Mouse (Mus musculus) WW6 (cell line): Measurements from ENCODE around the gene Rgs10.
"Not testable (repeated sequence)": the region's sequence is repeated elsewhere in the genome, so short reads cannot be mapped to it uniquely, and the experiment has no call there.

Source experiments
- DNase-seq: peaks from one replicate; pipeline ENCODE4 v3.0.0-alpha.2; 2013; ENCODE audit warnings: low read depth, low spot score

Gene Rgs10

DNA sequence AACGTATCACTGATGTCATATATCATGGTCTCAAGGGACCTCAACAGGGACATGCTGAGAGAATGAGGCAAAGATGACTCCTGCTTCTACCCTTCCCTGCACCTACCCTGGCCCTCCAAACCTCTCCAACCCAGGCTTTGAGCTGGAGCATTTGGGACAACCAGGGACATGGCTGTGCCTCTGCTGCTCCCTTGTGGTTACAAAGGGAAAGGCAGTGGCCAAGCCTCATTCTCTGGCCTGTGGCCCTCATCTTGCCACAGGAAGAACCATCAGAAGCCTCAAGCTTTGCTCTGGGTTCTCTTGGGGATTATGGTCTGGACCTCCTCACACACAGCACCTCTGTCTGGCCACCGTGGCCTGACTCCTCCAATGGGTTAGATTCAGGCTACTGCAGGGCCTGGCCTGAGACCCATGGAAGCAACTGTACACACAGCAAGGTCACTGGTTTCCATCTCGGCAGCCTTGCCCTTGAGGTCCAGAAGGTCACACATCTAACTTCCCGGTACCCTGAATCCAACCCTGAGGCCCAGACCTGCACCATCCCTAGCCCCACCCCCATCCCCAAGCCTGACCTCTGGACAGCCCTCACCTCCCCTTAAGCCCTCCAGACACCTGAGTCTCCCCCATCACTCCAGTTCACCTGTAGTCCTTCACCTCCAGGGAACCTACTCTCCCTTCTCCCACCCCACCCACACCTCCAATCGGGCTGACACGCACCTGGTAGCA is 73.5 kb downstream of the Rgs10 start:
- no peak for DNase-seq

GRCm38 (mm10) chr7:128344488-128344887 is 74.1 kb downstream of the Rgs10 start:
- no peak for DNase-seq

DNA sequence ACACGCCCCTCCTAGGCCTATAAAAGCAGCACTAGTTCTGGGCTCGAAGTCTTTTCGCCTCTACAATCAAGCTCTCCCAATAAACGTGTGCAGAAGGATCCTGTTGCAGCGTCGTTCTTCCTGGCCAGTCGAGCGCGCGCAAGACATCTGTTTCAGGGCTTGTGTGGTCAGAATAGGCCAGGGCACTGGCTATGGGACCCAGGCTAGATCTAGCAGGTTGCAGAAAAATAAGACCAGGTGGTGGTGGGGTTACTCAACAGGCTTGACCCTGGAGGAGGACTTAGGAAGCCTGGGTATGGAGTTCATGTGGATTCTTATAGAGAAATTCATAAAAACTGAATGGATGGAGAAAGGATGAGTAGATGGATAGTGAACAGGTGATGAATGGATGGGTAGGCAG is 75.9 kb downstream of the Rgs10 start:
- DNase-seq: not testable (repeated sequence)

DNA sequence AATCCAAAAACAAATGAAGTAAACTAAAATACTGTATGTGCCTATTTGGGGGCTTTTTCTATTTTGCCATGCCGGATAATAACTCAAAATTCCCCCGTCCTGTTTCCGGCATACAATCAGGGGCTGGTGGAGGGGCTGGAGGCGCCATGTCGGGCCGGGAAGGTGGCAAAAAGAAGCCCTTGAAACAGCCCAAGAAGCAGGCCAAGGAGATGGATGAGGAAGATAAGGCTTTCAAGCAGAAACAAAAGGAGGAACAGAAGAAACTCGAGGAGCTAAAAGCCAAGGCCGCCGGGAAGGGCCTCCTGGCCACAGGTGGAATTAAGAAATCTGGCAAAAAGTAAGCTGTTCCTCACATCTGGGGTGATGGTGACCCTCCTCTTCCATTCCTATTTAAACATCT is 78.2 kb downstream of the Rgs10 start:
- DNase-seq: not testable (repeated sequence)

DNA sequence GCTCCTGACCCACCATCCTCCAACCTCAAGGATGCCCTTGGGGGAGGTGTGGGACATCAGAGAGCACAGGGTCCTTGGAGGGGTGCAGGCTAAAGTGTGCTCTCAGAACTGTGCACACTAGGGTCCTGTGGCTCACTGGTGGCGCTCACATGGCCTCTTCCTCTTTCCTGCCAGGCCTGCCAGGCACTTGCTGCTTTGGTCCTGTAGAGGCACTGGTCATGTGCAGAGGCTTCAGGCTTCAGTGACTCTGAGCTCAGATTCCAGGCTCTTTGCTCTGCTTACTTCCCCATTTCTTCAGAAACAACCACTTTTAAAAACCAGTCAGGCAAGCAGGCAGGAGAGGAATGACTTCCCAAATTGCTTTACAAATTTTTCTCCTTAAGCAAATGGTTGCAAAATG is 85.7 kb downstream of the Rgs10 start:
- DNase-seq: no peak

- DNase-seq: no peak
Observed at GRCm38 (mm10) chr7:128330981-128331380, 87.6 kb downstream of the Rgs10 start.

GRCm38 (mm10) chr7:128324977-128325376 is 93.6 kb downstream of the Rgs10 start:
- no peak for DNase-seq
